Mouse (Mus musculus) E14TG2a.4 (cell line): ENCODE data around the gene Upf3b.

Source experiments
- CTCF ChIP-seq: conservative IDR thresholded peaks from 2 replicates; pipeline ENCODE4 v1.5.1; 2014; ENCODE audit warnings: low read length
- NANOG ChIP-seq: IDR thresholded peaks from 2 replicates; pipeline ENCODE4 v1.6.1; 2014; ENCODE audit warnings: borderline replicate concordance, low read length, mixed read lengths
- POU5F1 ChIP-seq: IDR thresholded peaks from 2 replicates; pipeline ENCODE4 v1.6.1; 2014; ENCODE audit warnings: low read length, borderline replicate concordance

GRCm38 (mm10) chrX:37103826-37104225 is 6.3 kb downstream of the Upf3b start:
- TF ChIP-seq CTCF (peak; percentile 22; the same call in 1 of the 2 replicates), POU5F1 (no peak), NANOG (no peak)
